Mouse (Mus musculus): ENCODE measurements at regions not wholly inside any gene's neighbourhood (a gene's known extent, or its start where the extent isn't known, plus 50 kb on each side); places are given as distances from the start of the nearest gene placed in this dataset.

DNA sequence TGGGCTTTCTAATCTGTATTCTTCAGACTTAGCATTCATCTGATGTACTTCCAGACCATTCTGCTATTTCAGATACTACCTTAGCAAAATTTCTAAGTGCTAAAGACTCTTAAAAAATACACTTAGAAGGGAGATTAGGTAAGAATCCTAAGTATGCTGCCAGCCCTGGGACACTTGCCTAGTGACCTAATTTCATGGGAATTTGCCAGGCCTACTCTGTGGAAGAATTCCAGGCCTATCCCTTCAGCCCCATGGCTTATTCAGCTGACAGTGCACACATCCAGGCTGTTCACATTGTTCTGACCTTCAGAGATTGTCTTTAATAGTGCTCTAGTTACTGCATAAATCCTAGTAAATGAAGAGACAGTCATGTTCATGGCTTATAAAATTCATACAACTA is 138.9 kb upstream of the Nrp1 start:
- DNase-seq (ENCODE audit: low spot score in 2 of 2): no peak

DNA sequence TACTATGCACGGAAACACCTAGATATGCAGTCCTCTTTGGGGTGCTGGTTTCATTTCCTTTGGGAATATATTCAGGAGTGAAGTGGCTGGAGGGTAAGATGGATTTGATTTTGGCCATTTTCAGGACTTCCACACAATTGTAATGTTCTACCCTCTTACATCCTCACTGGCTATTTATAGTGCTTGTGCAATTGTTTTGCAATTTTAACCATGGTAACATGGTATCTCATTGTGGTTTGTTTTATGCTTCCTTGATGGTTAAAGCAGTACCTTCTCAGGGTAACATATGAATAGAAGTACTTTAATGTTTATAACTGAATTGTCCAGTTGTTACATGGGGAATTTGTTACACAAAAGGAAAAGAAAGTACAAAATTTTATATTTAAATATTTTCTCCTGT is 135.3 kb upstream of the Nrp1 start:
- no peak for DNase-seq (ENCODE audit: low spot score in 2 of 2)

GRCm38 (mm10) chr8:128223522-128223921 is 134.9 kb upstream of the Nrp1 start:
- no peak for DNase-seq (ENCODE audit: low spot score in 2 of 2)

GRCm38 (mm10) chr8:128225123-128225522 is 133.3 kb upstream of the Nrp1 start:
- no peak for DNase-seq (ENCODE audit: low spot score in 2 of 2)

DNA sequence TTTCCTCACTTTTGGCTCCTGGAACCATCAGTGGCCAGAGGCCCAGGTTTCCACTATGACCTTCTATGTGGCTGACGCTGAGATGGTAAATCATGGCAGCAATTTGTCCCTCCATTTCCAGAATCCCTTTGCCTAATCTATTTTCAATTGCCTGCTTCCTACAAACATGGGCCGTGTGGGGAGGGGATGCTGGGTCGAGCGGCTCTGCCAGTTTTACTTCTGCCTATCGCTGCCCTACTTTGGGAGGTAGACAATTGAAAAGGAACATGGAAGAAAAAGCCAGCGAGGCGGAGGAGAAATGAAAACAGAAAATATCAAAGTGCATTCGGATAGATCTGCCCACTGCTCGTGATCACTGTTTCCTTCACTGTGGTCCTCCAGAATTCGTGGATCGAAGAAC is 123.3 kb upstream of the Nrp1 start:
- no peak for DNase-seq (ENCODE audit: low spot score in 2 of 2)

GRCm38 (mm10) chr8:128235527-128235926 is 122.9 kb upstream of the Nrp1 start:
- no peak for DNase-seq (ENCODE audit: low spot score in 2 of 2)

- DNase-seq (ENCODE audit: low spot score in 2 of 2): no peak
Observed at GRCm38 (mm10) chr8:128236097-128236496, 122.3 kb upstream of the Nrp1 start.

DNA sequence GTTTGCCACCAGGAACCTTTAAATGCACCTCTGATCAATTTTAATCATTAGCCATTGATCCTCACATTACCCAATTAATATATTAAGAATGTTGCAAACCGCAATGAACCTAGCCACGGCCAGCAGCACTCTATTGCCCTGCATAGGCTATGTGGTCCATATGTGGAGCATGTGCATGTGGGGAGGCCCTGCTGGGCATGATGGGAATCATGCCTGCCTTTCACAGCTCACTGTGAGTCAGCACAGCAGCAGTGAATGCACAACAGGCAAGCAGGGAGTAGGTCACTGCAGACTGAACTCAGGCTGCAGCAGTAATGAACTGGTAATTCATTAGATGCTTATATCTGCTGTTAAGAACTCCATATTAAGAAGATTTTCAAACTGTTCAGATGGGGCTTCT is 119.5 kb upstream of the Nrp1 start:
- no peak for DNase-seq (ENCODE audit: low spot score in 2 of 2)

DNA sequence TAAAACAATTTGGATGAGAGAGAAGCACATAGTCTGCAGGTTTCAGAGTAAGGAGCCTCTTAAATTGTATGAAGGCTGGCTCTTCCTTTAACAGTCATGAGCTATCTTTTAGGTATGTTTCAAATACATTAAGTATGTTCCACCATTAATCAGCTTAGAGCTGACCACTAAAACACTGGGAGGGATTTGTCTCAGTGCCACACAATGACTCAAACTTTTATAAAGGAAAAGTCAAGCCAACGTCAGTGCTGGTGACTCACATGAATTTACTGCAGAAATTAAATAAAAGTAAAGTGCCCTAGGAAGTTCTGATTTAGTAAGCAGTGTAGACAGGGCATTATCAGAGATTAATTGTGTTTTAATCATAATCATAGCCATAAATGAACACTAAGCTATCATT is 118.6 kb upstream of the Nrp1 start:
- DNase-seq (ENCODE audit: low spot score in 2 of 2): no peak

DNA sequence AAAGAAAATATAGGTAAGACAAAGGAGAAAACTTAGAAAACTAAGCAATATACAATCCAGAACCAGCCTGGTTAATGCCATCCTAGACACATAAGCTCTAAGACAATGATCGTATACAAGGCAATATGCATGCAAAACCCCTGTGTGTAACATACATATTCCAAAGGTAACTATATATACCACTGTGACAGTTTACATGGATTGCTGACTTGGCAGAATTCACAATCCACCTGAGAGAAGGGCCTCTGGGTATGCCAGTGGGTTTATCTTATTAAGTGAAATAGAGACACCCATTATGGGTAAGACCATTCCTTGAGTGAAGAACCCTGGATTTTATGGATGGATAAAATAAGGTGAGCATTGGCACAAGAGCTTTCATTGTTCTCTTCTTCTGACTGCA is 117.2 kb upstream of the Nrp1 start:
- DNase-seq (ENCODE audit: low spot score in 2 of 2): no peak

- no peak for DNase-seq (ENCODE audit: low spot score in 2 of 2)
Observed at GRCm38 (mm10) chr8:128242465-128243251, 115.7 kb upstream of the Nrp1 start.

DNA sequence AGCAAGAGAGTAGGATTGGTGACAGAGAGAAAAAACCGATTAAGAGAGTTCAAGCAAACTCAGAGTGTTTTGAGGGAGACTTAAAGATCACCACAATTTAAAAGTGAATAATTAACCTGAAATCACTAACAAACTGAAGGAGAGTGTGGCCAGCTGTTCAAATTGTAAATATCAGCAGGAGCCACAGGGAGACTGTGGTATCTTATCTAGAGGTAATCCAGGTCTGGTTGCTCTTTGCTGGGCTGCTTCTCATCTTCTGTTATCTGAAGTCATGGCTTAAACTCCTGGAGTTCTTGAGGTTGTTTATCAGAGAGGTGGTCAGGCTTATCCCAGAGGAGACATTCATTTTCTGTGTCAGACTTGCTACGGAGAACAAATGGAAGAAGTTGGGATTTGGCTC is 106.7 kb upstream of the Nrp1 start:
- DNase-seq (ENCODE audit: low spot score in 2 of 2): no peak

DNA sequence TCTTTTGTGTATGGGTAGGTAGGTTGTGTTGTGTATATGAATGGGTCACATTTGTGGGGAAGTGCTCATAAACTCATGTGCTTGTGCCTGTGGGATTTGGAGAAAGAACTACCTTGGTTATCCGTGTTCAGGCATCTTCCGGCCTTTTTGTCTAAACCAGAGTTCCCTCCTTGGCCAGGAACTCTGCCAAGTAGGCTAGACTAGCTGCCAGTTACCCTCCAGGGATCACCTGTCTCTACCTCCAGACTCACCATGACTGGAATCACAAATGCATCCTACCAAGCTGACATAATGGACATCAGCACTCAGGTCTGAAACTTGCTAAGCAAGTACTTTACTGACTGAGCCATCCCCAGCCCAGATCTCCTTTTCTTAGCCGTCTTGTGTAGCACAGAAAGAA is 97.6 kb upstream of the Nrp1 start:
- no peak for DNase-seq (ENCODE audit: low spot score in 2 of 2)

DNA sequence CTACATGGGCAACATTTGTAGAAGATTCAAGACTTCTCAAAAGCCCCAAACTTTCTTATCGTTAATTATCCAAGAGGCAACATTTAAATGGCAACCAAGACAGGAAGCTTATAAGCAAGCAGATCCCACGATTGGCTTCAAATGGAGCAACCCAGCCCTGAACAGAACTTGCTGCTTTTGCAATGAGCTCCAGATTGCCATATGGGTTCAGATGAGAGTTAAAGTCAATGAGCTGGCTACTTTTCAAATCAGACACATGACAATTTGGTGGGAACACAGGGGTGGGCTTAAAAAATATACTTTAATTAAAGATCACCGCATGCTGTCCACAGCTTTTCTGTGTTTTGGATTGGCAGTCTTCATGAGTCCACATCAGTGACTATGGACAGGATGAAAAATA is 97.0 kb upstream of the Nrp1 start:
- DNase-seq (ENCODE audit: low spot score in 2 of 2): no peak

GRCm38 (mm10) chr8:128263251-128263947 is 95.0 kb upstream of the Nrp1 start:
- DNase-seq (ENCODE audit: low spot score in 2 of 2): no peak

DNA sequence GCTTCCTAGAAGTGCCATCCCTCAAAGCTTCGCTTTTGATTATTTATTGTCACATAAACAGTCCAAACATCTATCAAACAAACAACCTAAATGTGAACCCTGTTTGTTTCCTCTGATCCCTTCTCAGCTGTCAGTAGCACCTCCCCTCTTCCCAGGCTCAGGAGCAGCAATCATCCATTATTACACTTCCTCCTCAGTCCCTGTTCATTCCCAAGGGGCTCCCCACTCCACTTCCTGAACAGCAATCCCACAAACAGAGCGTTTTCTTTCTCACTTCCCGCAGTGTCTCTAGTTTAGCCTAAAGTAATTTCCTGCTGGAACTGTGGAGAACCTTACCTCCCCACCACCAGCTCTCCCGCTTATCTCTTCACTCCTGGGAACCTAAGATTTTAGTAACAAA is 91.1 kb upstream of the Nrp1 start:
- no peak for DNase-seq (ENCODE audit: low spot score in 2 of 2)

GRCm38 (mm10) chr8:128268010-128268409 is 90.4 kb upstream of the Nrp1 start:
- DNase-seq (ENCODE audit: low spot score in 2 of 2): no peak

- no peak for DNase-seq (ENCODE audit: low spot score in 2 of 2)
Observed at GRCm38 (mm10) chr8:128269546-128269945, 88.9 kb upstream of the Nrp1 start.

GRCm38 (mm10) chr8:128272866-128273344 is 85.5 kb upstream of the Nrp1 start:
- DNase-seq (ENCODE audit: low spot score in 2 of 2): no peak

DNA sequence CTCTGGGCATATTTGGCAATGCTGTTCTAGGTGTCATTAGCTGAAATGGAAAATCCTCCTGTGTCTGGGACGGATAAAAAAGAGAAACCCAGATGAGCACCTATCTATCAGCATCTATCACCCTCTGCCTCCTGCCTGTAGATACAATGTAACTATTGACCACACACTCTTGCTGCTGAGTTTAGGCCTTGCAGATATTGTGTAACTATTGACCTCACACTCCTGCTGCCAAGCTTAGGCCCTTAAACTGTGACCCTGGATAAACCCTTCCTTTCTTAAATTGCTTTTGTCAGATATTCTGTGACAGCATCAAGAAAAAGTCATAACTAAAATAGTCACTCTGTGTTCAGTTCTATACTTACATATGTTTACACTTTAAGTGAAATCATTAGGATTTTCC is 81.9 kb upstream of the Nrp1 start:
- no peak for DNase-seq (ENCODE audit: low spot score in 2 of 2)

DNA sequence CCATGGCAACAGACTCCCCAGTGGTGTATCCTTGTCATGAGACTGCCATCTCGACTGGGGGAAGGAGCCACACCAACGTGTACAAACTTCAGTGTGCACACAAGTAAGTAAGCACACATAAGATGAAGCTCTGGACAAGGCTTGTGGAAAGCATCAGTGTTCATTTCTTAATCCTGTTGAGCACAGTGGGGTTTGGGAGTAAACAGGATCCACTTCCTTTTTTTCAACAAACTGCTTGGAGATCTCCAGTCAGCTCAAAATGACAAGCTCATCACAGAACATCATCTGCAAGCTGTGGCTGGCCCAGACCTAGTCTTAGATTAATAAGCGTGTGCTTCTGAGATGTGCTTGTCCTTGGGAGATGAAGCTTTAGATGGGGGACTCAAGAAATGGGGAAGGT is 75.6 kb upstream of the Nrp1 start:
- no peak for DNase-seq (ENCODE audit: low spot score in 2 of 2)

DNA sequence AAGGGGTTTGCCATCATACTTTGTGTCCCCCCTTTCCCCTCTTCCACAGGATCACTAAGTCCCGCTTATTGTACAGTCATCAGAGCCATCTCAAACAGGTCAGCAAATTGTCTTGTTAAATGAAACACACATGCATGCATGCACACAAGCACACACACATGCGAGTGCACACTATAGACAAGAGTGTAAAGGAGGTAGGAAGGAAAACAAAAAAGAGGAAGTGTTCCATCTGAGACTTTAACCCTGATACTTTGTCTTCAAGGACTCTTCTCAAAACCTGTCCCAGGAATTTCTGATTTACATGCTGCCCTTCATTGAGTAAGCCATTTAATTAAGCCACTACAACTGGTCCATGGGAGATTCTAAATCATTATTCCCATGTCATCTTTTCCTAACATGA is 75.0 kb upstream of the Nrp1 start:
- DNase-seq (ENCODE audit: low spot score in 2 of 2): no peak

GRCm38 (mm10) chr8:128284816-128285215 is 73.6 kb upstream of the Nrp1 start:
- no peak for DNase-seq (ENCODE audit: low spot score in 2 of 2)

Measured in thymus, postnatal 10 days (tissue).